Mouse (Mus musculus): Measurements from ENCODE around the gene Asphd1.

Asphd1 gene

GRCm38 (mm10) chr7:126949403-126949792 lies at the start of gene Asphd1:
Gene Asphd1, minus strand, starts transcription at chr7:126949582.
- DNase-seq (ENCODE audit: low read depth, low spot score), result no peak

- no peak for DNase-seq (ENCODE audit: low read depth, low spot score)
Measured at GRCm38 (mm10) chr7:126996449-126996848, 47.1 kb upstream of the Asphd1 start.

- no peak for DNase-seq (ENCODE audit: low read depth, low spot score)
Measured at GRCm38 (mm10) chr7:126988816-126989215, 39.4 kb upstream of the Asphd1 start.

- no peak for DNase-seq (ENCODE audit: low read depth, low spot score)
Measured at GRCm38 (mm10) chr7:126986319-126986718, 36.9 kb upstream of the Asphd1 start.

GRCm38 (mm10) chr7:126984667-126985444 lies 35.5 kb upstream of the Asphd1 start:
- DNase-seq (ENCODE audit: low read depth, low spot score), result no peak

GRCm38 (mm10) chr7:126983113-126983512 lies 33.7 kb upstream of the Asphd1 start:
- no peak for DNase-seq (ENCODE audit: low read depth, low spot score)

GRCm38 (mm10) chr7:126982054-126982453 lies 32.7 kb upstream of the Asphd1 start:
- no peak for DNase-seq (ENCODE audit: low read depth, low spot score)

GRCm38 (mm10) chr7:126981601-126982000 lies 32.2 kb upstream of the Asphd1 start:
- DNase-seq (ENCODE audit: low read depth, low spot score), result no peak

GRCm38 (mm10) chr7:126978841-126979240 lies 29.5 kb upstream of the Asphd1 start:
- no peak for DNase-seq (ENCODE audit: low read depth, low spot score)

GRCm38 (mm10) chr7:126976878-126977459 lies 27.6 kb upstream of the Asphd1 start:
- DNase-seq (ENCODE audit: low read depth, low spot score), result peak; percentile 29

- peak; percentile 94 for DNase-seq (ENCODE audit: low read depth, low spot score)
Measured at GRCm38 (mm10) chr7:126975950-126976866, 26.8 kb upstream of the Asphd1 start, which contains the start of gene Cdiptos. Gene Cdiptos, minus strand, starts transcription at chr7:126976098.

GRCm38 (mm10) chr7:126975893-126975949 lies 26.3 kb upstream of the Asphd1 start, which contains the start of gene Cdipt:
Gene Cdipt, plus strand, starts transcription at chr7:126975914.
- DNase-seq (ENCODE audit: low read depth, low spot score), result no peak

GRCm38 (mm10) chr7:126975493-126975892 lies 26.1 kb upstream of the Asphd1 start:
- DNase-seq (ENCODE audit: low read depth, low spot score), result no peak

GRCm38 (mm10) chr7:126967361-126967760 lies 18.0 kb upstream of the Asphd1 start:
- no peak for DNase-seq (ENCODE audit: low read depth, low spot score)

GRCm38 (mm10) chr7:126965568-126965967 lies 16.2 kb upstream of the Asphd1 start:
- no peak for DNase-seq (ENCODE audit: low read depth, low spot score)

- peak; percentile 42 for DNase-seq (ENCODE audit: low read depth, low spot score)
Measured at GRCm38 (mm10) chr7:126963548-126964286, 14.3 kb upstream of the Asphd1 start.

- DNase-seq (ENCODE audit: low read depth, low spot score), result no peak
Measured at GRCm38 (mm10) chr7:126961965-126962364, 12.6 kb upstream of the Asphd1 start.

GRCm38 (mm10) chr7:126961095-126961494 lies 11.7 kb upstream of the Asphd1 start:
- DNase-seq (ENCODE audit: low read depth, low spot score), result no peak

GRCm38 (mm10) chr7:126959780-126960179 lies 10.4 kb upstream of the Asphd1 start:
- no peak for DNase-seq (ENCODE audit: low read depth, low spot score)

- no peak for DNase-seq (ENCODE audit: low read depth, low spot score)
Measured at GRCm38 (mm10) chr7:126955125-126955524, 5.7 kb upstream of the Asphd1 start.

- DNase-seq (ENCODE audit: low read depth, low spot score), result no peak
Measured at GRCm38 (mm10) chr7:126952646-126953045, 3.3 kb upstream of the Asphd1 start.

- DNase-seq (ENCODE audit: low read depth, low spot score), result no peak
Measured at GRCm38 (mm10) chr7:126951741-126952140, 2.4 kb upstream of the Asphd1 start.
